Mouse (Mus musculus) hindlimb bud, embryonic 11.5 days (tissue): ENCODE measurements around the gene Fam199x.

Experiments
- DNase-seq: peaks from one replicate; pipeline ENCODE4 v3.0.0-alpha.2; 2012; ENCODE audit warnings: low read depth, low spot score; ENCODE audit errors: extremely low spot score

Gene Fam199x

DNA sequence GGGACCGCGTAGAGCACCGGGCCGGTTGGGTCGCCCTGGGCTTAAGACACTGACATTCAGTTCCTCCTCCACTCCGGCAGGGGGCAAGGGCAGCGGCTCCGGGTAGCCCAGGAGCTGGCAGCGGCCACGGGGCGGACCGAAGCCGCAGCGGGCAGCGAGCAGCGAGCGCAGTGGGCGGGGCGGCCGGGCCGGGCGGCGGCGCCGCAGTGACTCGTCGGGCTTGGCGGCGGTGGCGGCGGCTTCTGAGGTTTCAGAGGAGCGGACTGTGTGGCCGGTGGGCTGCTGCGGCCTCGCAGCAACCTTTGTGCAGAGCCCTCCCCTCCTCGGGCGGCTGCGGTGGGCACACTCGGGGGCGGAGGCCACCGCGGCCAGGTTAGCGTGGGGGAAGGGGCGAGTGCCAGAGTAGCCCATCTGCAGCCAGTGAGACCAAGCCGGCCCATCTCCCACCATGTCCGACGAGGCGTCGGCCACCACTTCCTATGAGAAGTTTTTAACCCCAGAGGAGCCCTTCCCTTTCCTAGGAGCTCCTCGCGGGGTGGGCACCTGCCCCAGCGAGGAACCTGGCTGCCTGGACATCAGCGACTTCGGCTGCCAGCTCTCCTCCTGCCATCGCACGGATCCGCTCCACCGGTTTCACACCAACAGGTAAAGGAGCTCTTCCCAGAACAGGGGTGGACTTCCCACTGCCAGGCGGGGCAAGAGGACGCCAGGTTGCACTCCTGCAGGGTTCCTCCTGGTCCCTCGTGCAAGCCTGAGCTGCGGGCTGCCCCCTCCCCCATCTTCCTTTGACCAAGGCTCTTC, at the start of gene Fam199x:
TSS of gene Fam199x (plus strand) at position 170 of the 801 bp plus-strand sequence.
- DNase-seq = no peak

DNA sequence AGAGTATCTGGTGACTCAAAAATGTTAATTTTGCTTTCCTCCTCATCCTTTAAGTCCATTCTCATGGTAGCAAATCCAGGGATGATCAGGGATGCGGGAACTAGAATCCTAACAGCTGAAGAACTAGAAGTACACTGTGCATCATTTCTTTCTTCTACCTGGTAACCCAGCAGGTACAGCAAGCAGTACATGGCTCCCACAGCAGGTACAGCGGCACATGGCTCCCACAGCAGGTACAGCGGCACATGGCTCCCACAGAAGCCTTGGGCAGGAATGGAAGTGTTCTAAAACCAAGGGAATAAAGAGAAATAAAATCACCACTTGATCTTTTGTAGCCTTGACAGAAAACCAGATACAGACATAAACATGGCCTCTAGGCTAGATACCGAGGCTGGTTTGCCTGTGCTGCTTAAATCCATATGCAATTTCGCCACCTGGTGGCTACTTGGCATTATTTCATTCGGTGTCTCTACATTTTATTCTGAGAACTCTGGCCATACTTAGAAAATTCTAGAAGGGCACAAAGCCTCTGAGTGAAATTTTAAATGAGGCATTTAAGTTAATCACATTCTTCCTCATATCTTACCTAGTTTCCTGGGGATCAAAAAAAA, 34.2 kb upstream of the Fam199x start:
- no peak for DNase-seq

DNA sequence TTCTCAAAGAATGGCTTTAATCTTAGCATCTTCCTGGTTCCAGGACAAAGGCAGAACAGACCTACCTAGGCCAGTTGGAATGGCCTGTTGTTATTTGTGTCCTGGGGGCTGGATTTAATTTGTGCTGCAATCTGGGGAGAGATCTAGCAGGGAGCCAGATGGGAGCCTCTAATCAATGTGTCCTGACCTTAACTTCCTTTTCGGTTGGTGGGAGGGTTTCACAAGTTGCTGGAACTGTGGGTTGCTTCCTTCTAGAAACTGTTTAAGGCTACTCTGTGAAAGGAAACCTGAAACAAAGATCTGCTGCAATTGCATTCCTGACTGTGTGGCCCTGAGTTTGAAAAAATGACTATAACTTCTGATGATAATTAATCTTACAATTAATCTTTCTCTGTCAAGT, 31.7 kb upstream of the Fam199x start:
- no peak for DNase-seq

DNA sequence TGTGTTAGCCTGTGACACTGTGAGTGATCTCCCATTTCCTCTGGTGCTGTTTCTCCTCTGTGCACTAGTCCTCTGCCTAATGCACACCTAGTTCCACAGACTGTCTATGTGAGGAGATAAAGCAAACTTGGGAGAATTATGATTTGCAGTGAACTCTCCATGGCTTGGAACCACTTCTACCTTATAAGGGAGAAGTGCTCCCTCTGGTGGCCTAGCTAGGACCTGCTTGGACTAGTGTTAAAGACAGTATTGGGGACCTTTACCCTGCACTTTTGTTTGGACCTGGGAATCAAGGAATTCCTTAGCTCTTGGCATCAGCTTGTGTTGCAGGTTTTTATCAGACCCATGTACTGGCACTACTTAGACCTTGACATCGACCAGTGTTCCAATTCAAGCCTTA, 30.1 kb upstream of the Fam199x start:
- peak; percentile 35 for DNase-seq

DNA sequence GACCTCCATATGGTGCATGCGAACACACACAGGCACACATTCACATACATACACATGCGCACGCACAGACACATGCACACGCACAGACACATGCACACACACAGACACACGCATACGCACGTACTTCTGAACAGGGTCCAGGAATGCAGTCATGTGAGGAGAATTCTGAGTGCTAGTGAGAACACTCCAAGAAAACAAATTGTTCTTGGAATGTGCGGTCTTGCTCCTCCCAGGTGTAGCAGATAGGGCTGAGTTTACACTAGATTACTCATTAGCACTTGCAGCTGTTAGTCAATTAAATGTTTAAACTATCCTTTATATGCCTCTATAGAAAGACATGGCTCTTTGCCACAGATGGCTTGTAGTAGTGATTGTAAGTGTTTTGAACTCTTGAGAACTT, 18.5 kb upstream of the Fam199x start:
- no peak for DNase-seq

DNA sequence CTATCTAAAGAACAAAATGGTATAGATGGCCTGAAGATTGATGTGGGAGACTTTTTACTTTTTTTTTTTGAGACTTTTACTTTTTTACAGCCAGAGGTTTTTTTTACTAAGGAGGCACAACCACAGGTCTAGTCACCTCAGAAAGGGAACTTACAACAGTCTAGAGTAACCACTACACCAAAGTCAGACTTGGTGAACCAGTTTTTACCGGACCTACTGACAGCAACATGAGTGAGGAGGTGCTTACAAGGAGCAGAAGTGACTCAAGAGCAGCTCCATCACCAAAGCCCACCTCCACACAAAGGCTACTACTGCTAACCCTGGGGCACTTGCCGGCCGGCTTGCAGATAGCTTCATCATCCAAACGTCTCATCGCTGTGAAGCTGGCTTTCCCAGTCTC, 17.7 kb upstream of the Fam199x start:
- DNase-seq = no peak

DNA sequence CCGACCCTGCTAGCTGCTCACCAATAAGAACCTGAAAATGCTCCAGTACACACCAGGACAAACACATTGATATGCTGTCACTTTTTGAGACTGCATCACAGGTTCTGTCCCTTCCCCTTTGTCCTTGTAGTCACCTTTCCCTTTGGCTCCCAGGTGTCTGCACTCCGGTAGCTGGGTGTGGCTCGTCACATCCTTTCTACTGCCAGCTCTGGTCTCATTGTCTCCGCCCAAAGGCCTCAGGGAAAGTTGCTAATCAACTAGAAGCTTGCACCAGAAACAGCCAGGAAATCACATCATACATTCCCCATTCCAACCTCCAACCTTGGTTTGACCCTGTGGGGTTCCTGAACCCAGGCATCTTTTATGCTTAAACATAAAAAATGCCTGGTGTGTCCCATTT, 15.1 kb upstream of the Fam199x start:
- no peak for DNase-seq

DNA sequence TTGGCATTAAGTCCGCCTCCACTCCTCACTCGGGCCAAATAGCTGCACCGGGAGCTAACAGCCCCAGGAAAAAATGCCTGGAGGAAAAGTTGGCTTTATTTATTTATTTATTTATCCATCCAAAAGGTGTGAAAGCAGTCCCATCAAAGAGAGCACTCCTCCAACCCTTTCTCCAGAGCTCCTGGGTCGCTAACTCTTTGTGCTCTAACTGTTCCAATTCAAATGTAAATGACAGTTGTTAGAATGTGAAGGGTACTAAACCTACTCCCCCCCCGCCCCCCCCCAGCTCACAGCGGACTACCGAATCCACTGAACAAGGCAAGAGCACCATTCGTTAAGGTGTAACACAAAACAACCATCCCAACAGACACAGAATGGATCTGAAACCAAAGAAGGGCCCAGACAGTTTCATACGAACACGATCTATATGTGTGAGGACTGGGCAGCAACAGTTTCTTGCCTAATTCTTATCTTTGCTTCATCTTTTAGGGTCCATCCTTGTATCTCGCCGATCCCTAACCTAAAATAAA, 11.9 kb upstream of the Fam199x start:
- no peak for DNase-seq

DNA sequence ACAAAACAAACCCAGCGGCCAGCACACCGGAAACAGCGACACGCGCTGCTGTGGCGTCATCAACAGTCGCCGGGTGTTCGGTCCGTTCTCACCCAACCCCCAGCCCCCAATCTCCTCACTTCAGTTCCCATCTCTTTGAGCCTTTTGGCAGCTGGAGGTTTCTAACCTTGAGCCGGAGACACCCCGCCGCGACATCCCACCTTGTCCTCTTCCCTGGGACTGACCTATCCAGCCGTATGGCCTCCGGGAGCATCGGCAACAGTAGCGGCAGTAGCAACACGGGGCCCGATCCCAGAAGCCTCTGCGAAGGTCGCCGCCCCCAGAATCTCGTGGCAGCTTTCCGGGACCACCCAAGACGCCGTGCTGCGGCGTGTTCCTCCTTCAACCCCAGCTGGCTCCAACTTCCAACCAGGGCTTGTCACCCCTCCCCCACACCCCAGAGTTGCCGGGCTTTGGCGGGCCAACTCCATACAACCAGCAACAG, 11.4 kb upstream of the Fam199x start, which contains the start of gene Slc25a53:
TSS of gene Slc25a53 (minus strand) at position 303 of the 484 bp plus-strand sequence.
- DNase-seq = peak; percentile 60

DNA sequence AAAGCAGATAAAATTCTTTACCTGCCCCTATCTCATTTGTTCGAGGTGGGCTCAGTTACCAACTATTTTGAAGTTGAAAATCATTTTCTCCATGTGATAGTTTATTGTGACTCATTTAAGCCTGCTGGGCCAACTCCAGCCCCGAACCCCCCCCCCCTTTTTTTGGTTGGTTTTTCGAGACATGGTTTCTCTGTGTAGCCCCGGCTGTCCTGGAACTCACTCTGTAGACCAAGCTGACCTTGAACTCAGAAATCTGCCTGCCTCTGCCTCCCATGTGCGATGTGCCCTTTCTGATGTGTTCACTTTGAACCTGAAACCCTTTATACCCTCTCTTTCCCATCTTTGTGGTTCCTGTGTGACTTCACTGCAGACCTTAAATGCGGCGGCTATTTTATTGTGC, 10.9 kb upstream of the Fam199x start:
- DNase-seq = no peak

DNA sequence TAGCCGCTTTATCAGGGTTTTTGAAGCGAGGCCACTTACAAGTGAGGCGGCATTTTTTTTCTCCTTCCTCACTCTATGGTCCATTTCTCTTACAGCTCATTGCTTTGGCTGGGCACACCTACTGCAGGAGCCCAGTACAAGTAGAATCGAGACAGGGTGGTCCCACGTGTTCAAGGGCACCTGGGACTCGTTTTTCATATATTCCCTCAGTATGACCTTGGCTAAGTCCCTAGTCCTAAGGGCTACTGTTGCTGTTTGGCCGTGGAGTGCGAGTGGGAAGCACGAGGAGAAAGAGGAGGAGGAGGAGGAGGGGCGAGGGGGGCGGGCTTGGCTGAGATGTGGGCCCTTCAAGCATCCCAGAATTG, 352 bp upstream of the Fam199x start:
- DNase-seq = no peak

DNA sequence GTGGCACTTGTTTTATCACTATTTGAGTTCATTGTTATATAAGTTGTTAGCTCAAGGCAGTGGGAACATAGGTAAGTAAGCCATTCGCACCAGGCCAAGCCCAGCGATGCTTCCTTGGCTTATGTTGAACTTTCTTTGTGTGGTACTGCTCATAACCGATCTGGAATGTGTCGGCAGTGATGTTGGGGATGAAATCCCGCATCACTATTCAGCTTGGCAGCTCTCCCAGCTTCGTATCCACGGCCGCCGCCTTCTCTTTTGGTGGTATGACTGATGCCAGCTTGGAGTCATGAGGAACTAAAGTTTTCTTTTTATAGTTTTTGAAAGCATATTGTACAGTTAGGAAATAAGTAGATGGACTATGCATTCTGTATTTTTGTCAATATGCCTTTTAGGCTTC, 13.8 kb downstream of the Fam199x start:
- DNase-seq = no peak

DNA sequence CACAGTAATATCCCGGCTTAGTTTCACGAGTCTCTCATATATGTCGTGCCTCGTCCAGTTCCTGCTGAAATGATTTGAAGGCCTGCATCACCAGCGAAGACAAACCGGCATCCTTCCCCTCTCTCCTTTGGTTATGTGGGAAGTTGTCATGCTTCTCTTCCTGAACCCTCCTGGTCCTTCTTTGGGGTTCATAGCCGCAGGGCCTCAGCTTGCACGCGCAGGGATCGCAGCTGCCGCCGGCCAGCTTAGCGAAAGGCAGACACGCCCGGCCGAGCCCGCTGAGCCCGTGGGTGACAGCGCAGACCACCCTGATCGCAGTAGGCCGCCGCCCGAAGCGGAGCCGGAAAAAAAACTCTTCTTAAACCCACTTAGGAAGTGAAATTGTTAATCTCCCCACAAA, 55.1 kb downstream of the Fam199x start:
- no peak for DNase-seq

DNA sequence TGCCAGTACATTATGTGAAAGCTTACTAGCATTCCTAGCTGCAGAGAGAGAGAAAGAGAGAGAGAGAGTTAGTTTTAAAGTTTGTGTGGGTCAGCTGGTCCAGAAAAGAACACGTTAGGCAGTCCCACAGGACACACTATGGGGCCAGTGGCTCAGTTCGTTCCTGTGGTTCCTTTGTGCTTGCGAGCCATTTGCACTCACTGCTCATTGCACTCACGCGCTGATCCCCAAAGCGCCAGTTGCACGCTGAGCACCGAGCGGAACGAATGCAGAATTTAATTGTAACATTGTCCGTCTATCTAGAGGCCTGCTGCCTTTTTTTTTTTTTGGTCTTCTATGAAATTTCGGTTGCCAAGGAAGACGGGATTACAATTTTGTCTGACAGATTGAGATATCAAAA, 57.1 kb downstream of the Fam199x start:
- DNase-seq = no peak

DNA sequence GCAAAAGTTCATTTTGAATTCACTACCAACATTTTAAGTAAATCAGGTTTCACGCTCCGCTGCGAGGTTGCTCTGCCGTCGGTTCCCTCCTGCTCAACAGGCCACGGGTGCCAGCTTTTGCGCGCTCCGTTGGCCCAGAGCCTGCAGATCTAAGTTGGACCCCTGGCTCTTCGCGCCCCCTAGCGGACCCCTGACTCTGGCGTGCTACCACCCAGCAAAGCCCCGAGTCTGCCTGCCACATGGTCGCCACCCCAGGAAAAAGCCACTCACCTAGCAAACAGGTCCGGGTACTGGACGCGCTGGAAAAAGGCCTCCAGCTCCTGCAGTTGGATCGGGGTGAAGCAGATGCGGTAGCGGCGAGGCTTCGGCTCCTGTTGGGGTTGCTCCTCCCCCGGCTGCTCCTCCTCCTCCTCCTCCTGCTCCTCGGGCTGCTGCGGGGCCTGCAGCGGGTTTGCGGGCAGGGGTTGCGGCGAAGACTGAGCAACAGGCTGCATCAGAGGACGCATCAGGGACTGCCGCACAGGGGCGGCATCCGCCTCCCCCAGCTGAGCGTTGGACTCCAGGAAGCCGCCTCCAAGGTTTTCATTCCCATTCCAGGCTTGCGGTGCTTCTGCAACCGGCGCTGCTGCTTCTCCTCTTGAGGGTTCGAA, 68.8 kb downstream of the Fam199x start:
- no peak for DNase-seq

DNA sequence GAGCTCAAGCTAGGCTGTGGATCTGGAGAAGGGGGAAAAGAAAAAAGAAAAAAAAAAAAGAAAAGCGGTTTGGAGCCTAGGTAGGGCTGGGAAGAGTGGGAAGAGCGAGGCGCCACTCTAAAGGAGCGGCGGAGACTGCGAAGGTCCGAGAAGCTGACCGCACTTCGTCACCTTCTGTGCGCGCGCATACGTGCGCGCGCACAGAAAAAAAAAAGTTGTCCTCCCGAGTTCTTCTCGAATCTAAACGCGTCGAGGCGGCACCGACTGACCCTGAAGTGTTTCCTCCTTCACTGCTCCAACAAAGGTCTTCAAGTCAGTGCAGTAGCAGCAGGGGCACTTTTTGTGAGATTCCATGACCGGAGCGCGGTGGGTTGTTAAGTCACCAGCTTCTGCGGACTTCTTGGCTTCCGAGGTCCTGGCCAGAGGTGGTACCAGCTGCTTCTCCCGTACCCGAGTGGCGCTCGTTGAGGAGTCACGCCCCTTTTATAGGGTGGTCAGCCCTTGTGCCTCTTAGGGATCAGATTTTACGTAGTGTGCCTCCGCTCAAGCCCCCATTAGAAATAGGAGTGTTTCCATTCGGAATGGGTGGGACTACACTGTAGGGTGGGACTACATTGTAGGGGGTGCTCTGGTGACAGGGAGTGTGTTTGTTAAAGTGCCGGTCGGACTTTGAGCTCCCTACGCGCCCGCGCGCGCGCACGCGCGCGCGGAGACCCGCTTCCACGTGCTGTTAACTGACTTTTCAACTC, 70.5 kb downstream of the Fam199x start:
- no peak for DNase-seq

DNA sequence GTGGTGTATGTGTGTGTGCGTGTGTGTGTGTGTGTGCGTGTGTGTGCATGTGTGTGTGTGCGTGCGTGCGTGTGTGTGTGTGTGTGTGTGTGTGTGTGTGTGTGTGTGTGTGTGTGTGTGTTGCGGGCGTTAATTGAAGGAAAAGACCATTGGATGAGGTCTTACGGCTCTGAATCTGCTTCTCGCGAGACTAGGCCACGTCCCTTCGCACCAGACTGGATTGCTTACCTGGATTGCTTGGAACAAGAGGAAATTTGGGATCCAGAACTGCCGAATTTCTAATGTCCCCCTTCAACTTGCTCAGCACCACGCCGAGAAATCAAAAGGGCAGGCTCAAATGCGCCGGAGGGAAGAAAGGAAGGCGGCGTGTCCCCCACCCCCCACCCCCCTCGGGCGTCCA, 72.3 kb downstream of the Fam199x start, which contains the start of gene Esx1:
TSS of gene Esx1 (minus strand) at position 366 of the 400 bp plus-strand sequence.
- DNase-seq = no peak

DNA sequence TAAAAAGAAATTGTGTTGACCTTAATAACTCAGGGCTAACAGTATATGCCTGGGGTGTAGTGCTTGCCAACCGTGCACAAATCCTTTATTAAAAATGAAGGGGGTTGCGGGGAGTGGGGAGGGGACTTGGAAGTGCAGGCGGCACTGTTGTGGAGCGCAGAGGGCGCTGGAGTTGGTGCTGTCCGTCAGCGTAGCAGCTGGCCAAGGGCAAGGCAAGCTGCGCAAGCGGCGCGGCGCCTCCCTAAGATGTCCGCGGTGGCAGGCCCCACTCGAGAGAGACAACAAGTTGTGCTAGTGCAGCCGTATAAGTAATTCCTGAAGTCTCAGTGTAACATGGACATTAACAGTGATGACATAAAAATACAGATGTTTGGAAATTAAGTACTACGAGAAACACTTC, 78.1 kb downstream of the Fam199x start:
- DNase-seq = no peak
